Mouse (Mus musculus) embryo, embryonic 10 days (tissue): ENCODE measurements at regions not wholly inside any gene's neighbourhood (a gene's known extent, or its start where the extent isn't known, plus 50 kb on each side); places are given as distances from the start of the nearest gene placed in this dataset.
A peak's percentile ranks its signal among the peaks of the same experiment; 100 is the strongest.

ENCODE experiments used
- DNase-seq: peaks from one replicate; pipeline ENCODE4 v3.0.0-alpha.2; 2015; ENCODE audit warnings: low spot score

DNA sequence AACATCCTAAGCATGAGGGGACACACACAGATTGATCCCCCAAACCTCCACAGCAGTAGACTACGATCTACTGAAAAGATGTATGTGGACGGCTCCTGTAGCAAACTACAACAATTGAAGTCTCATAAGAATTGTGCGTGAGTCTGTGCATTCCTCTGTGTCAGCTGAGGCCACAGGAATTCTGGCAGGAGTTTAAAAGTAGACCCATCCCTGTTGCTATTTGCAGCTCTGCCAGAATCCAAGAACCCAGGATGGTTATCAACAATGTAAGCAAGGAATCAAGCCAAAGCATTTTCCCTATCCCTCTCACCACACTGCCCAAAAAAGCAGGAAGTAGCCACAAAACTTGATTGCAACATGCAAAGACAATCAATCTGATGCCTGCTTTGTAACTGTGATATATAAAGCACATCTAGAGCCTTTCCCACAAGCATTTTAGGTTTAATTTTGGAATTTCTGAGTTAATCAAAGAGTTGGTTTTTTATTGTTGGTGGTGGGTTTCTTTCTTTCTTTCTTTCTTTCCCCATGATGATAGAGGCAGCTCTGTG is 256.3 kb upstream of the Tbl1xr1 start:
- DNase-seq, result no peak

DNA sequence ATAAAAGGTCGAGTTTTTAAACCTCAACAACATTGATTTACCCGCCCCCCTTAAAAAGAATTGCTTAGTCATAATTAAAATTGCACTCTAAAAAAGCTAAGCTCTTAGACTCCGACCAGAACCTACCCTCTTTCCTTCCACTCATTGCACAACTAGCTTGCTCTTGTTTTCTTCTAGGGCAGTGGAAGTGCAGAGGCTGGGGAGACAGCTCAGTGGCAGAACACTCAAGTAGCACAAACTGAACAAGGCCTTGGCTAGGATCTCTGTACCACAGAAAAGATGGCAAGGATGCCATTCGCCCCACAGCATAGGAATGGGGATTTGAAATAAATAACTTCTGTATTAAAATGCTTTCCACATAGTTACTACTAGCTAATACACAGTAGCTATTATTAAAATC is 253.8 kb upstream of the Tbl1xr1 start:
- no peak for DNase-seq

GRCm38 (mm10) chr3:21823331-21823730 is 253.1 kb upstream of the Tbl1xr1 start:
- no peak for DNase-seq

GRCm38 (mm10) chr3:21824101-21824880 is 252.2 kb upstream of the Tbl1xr1 start:
- DNase-seq, result no peak

- DNase-seq, result no peak
Measured at GRCm38 (mm10) chr3:21824913-21825610, 251.4 kb upstream of the Tbl1xr1 start.

DNA sequence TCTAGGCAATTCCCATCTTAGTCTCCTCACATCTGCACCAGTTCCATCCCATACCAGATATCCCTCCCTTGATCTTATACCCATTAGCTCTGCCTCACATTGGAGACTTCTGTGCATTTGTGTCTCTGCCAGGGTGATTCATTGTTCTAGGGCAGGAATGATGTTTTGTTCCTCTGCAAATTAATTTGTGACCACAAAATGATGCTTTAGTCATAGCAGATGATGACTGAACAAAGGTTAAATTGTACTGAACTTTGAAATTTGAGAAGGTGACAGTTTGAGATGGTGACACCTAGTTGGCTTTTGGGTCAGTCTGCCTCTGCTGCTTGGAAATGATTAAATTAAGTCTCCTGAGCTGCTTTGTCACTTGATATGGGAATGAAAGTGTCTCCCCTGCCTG is 248.8 kb upstream of the Tbl1xr1 start:
- DNase-seq, result no peak

- no peak for DNase-seq
Measured at GRCm38 (mm10) chr3:21833111-21833510, 243.3 kb upstream of the Tbl1xr1 start.

DNA sequence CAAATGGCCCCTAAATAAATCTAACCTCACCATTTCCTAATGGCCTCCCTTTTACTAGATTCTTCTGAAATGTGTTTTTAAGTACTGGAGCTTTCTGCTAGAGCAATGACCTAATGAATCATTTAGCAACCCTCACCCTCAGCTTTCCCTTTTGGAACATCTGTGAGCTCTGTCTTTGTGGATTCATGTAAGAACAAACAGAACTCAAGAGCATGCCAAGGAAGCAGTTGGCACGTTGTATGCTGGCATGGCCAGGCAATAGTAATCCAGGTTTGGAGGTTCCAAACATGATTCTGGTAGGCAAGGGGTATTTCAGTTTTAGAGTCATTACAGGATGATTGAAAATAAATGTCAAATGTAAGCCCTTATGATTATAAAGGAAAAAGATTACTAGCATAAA is 240.9 kb upstream of the Tbl1xr1 start:
- DNase-seq, result no peak

DNA sequence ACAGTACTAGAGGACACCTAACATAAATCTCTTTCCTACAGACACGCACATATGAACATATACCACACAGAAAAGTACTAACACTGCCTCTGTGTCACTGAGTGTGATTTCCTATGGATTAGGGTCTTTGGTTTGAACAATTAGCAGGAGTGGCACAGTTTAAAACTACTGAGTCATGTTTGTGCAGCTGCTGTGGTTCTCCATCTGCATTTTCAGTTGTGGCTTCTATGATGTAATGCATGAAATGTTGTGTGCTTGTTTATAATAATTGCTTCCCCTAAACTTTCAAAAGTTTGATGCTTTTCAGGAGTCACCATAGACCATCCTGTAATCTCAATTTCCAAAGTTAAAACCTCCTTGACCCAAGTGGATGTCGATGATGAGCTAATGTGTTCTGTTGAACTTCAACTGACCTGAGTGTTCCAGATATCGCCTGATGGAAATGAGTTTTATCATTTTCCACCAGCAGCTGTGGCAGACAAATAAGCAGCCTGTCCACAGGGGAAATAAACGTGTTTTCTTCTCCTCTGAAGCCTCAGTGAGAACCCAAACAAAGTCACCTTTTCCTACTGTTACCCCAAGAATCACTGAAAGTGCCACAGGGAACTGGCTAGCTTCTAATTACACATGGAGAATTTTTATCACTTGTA is 239.0 kb upstream of the Tbl1xr1 start:
- DNase-seq, result no peak

- DNase-seq, result no peak
Measured at GRCm38 (mm10) chr3:21840751-21841488, 235.5 kb upstream of the Tbl1xr1 start.

DNA sequence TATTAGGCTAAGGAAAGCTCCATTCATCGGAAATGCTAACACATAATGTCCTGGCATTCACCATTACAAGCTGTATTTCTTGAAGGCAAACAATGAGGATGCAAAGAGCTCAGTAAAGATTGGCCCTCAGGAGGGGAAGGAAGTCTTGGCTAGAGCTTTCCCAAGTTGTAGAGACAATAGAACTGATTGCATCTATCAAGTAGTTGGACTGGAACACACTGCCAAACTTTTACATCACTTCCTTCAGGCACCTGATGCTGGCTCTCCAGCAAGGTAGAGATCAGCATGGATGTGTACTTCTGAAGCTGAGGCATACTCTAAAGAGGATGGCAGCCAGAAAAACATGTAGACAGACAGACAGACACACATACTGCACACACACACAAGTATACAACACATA is 234.9 kb upstream of the Tbl1xr1 start:
- DNase-seq, result no peak

DNA sequence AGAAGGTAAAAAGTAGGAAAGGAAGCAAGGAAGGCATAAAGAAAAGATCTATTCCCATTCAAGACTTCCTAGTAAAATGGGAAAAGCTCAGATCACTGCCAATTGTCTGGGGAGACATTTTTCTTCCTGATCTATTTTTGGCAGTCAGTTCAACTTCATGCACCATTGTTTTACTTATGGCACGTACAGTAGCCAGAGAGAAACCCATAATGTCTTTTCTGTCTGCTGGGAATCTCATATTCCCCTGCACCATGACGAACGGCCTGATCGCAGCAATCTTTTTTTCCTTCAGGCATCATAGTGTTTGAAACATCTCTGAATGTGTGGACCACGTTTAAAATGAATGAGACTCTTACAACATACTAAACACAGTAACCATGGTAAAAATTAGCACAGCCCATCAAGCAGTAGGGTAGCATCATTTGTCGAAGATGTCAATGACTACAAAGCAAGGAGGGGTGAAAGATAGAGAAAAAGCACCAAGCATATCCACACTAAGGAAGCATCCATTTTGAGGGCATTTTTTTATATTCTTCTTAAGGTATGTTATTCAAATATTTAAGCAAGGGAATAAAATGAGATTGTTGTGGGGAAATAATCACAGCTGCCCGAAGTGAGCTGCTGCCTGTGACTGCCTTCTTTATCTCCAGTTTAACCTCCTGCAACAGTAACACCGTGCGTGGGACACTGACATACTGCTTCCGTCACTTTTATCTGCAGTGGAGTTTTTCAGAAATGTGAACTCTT is 233.7 kb upstream of the Tbl1xr1 start:
- DNase-seq, result no peak

DNA sequence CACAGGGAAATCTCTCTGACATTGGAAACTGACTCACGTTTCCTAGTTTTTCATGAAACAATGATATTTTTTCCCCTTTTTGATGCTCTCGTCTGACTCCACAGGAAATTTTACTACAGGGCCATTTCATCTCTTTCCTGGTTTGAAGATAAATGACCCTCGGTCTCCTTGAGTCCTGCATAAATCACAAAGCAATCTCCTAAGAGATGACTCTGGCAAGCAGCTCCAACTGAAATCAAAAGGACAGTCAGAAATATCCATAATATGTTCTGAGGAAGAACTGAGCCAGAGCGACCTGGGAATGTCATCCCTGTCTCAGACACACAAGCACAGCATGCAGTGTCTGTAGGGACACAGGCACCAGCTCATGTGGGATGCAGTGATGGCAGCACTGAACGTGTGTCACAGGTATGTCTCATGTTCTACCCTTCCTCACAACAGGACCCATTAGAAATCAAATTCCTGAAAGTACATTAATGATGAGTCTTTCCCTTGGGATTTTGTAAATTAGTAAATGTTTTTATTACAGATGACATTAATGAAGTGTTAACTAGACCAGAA is 233.1 kb upstream of the Tbl1xr1 start:
- DNase-seq, result no peak

GRCm38 (mm10) chr3:21849831-21850230 is 226.6 kb upstream of the Tbl1xr1 start:
- DNase-seq, result no peak

DNA sequence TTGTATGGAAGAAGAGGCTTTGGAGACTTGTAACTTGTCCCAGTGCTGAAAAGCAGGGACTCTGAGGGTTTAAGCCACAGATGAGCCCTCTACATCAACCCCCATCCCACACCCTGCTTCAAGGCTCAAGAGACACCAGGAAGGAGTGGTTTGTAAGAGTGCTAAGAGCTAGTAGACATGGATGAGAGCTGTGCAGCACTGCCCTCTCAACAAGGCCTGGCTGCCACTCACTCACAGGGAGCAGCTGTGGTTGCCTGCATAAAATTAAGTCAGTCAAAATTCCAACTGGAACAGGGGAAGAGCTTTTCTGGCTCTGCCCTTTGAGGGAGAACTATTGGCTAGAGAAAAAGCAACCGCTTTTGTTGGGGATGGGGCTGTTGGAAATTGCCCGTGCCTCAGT is 225.5 kb upstream of the Tbl1xr1 start:
- DNase-seq, result no peak

- DNase-seq, result no peak
Measured at GRCm38 (mm10) chr3:21854340-21854739, 222.1 kb upstream of the Tbl1xr1 start.

DNA sequence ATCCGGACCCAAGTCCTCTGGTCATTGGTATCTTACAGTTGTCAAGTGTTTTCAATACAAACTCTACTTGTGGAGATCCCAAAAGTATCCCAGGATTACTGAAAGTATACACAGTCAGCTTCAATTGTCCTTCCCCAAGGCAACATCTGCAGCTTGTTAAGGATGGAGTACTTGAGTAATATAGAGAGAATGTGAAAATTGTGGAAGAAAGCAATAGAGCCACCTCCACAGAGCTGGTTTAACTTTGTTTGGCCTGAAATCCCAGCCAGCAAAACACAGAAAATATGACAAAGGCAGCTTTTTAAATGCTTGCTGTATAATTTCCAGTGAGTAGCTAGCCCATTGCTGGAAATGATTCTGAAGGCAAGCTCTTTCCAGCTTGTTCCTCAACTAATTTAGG is 217.0 kb upstream of the Tbl1xr1 start:
- DNase-seq, result no peak

DNA sequence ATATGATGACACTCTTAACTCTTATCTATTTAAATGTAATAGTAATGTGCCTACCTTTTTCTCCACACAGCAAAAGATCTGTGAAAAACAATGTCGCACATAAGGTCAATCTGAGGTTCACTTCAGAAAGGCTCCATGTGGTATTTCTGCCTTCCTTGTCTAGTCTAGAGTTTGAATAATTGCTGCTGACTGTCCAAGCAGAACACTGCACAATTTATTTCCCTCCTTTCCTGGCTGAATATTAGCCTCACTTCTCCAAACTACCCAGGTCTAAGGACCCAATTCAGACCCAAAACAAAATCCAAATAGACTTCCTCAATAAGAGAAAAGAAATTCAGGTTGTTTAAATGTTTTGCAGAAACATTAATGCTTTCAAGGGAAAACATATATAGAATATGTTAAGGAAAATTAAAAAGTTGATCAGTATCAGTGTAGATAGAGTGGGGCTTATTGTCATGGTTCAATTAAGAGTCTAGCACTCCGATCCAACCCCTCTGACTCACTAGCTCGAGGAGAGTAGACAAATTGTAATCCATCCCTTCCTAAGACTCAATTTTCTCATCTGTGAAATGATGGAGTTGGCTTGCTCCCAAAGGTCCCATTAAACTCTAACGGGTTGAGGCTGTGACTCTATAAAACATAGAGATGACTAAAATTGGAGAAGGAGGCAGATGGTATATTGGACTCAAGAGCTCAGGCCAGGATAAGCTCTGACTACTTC is 215.4 kb upstream of the Tbl1xr1 start:
- DNase-seq, result no peak

- DNase-seq, result no peak
Measured at GRCm38 (mm10) chr3:21861636-21861970, 214.8 kb upstream of the Tbl1xr1 start.

DNA sequence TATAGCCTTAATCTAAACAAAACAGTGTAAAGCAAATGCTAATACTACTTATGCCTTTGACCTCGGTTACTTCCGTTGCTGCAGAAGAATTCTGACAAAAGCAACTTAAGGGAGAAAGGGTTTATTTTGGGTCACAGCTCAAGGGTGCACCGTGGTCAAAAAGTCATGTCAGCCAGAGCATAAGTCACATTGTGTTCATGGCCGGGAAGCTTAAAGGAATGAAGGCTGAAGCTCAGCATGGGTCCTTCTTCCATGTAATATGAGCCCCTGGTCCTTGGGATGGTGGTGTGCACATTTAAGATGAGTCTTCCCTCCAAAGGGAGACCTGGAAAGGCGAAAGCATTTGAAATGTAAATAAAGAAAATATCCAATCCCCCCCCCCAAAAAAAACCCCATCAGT is 212.1 kb upstream of the Tbl1xr1 start:
- DNase-seq, result peak; percentile 54

DNA sequence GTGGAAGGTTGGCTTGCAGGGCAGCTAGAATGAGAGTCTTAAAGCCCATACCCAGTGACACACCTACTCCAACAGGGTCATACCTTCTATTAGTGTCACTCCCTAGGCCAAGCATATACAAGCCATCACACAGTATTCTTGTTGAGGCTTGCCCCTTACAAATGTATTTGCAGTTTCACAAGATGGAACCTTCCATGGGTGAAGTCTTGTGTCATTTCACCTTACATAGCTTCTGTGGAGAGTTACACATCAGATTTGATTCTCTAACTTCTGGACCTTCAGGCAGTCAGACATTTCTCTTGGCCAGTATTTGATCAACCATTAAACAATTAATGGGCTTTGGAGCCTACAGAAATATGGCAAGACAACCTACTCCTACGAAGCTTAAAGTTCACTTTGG is 210.6 kb upstream of the Tbl1xr1 start:
- no peak for DNase-seq
